Mouse (Mus musculus) cortical plate, adult 2 months (tissue): ENCODE measurements around the gene Apopt1. TPM values are rescaled to one million over a fixed set of nuclear protein-coding genes. Genes with fewer than 3 reads are reported as not detected.

Experiments used
- H3K27ac ChIP-seq: fragments of 200-500 bp; 2 replicates; pipeline ENCODE4 v1.5.1; 2012; ENCODE audit warnings: low read length, control low read depth, inconsistent platforms; ENCODE audit not compliant: insufficient read depth
- H3K4me1 ChIP-seq: fragments of 200-500 bp; 2 replicates; pipeline ENCODE4 v1.6.1; 2011; ENCODE audit warnings: low read length; ENCODE audit not compliant: control insufficient read depth, insufficient read depth
- H3K4me3 ChIP-seq: fragments of 200-500 bp; 2 replicates; pipeline ENCODE4 v1.5.1; 2011; ENCODE audit warnings: mild to moderate bottlenecking, low read length, control low read depth; ENCODE audit not compliant: insufficient read depth
- CTCF ChIP-seq: fragments of 200-500 bp; IDR thresholded peaks from 2 replicates; pipeline ENCODE4 v1.5.1; 2011; ENCODE audit warnings: mild to moderate bottlenecking, control low read depth, low read length; ENCODE audit not compliant: insufficient read depth; ENCODE audit errors: extremely low read depth
- POLR2A ChIP-seq: fragments of 200-500 bp; IDR thresholded peaks from 2 replicates; pipeline ENCODE4 v1.6.1; 2011; ENCODE audit warnings: mild to moderate bottlenecking, low read length, control low read depth; ENCODE audit not compliant: insufficient read depth; ENCODE audit errors: extremely low read depth
- polyA plus RNA-seq: library from polyadenylated mRNA; depleted of rRNA; stranded (reverse); fragments of >200 nt; gene quantifications from 2 replicates; pipeline ENCODE4 v1.2.3, GENCODE M21; 2012

Apopt1 gene
- polyA plus RNA-seq, 1 experiment, result 48.4 TPM

GRCm38 (mm10) chr12:111678997-111679396 is 34.1 kb upstream of the Apopt1 start:
- Histone ChIP-seq H3K4me1 (peaks cover 10% of the 10 kb centered on the region), H3K4me3 (peak overlapping the region; percentile 71)
- TF ChIP-seq POLR2A (no peak), CTCF (no peak)

DNA sequence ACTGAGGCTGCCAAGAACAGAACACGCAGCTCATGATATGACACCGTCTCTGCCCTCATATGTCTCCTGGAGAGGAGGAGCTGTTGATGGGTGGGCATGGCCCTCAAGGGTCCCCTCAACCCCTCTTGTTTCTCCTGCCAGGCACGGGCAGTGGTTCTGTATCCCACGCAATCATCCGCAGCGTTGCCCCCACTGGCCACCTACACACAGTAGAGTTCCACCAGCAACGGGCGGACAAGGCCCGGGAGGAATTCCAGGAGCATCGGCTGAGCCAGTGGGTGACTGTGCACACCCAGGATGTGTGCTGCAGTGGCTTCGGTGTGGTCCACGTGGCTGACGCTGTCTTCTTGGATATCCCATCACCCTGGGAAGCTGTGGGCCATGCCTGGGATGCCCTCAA is 32.4 kb upstream of the Apopt1 start:
- Histone ChIP-seq H3K4me3 (no peak overlapping the region), H3K27ac (peak overlapping the region; percentile 85), H3K4me1 (peaks cover 10% of the 10 kb centered on the region)
- TF ChIP-seq CTCF, result no peak
- TF ChIP-seq POLR2A, result no peak

More at GRCm38 (mm10) chr12:111678997-111679396, 34.1 kb upstream of the Apopt1 start:
- H3K27ac ChIP-seq, result no peak overlapping the region

GRCm38 (mm10) chr12:111681305-111681704 is 31.8 kb upstream of the Apopt1 start:
- Histone ChIP-seq H3K4me1 (peaks cover 10% of the 10 kb centered on the region), H3K4me3 (no peak overlapping the region), H3K27ac (peak overlapping the region; percentile 85)
- TF ChIP-seq POLR2A, result no peak
- TF ChIP-seq CTCF, result no peak

- Histone ChIP-seq H3K4me3 (no peak overlapping the region), H3K4me1 (peaks cover 15% of the 10 kb centered on the region), H3K27ac (peak overlapping the region; percentile 85)
- TF ChIP-seq POLR2A, result no peak
- TF ChIP-seq CTCF, result no peak
These were observed 31.1 kb upstream of the Apopt1 start for GRCm38 (mm10) chr12:111682003-111682402.

DNA sequence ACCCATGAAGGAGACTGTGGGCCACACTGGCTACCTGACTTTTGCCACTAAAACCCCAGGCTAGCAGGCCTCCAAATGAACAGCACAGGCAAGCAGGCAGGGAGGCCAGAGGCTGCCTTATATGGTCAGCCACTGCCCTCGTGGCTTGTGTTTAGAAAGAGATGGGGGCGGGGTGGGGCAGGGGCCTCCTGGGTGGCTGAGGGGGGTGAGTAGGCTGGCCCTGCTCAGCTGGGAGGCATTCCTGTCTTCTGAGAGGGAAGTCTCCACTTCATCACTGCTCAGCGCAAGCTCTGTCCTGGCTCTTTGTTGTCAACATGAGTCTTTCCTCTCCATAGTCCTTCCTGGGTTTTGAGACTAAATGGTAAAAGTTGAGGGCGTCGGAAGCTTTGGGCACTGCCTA is 30.3 kb upstream of the Apopt1 start:
- Histone ChIP-seq H3K4me1 (peaks cover 16% of the 10 kb centered on the region), H3K4me3 (no peak overlapping the region), H3K27ac (no peak overlapping the region)
- TF ChIP-seq POLR2A (no peak), CTCF (no peak)

GRCm38 (mm10) chr12:111686390-111686789 is 26.7 kb upstream of the Apopt1 start:
- Histone ChIP-seq H3K27ac (peak overlapping the region; percentile 74), H3K4me1 (peaks cover 17% of the 10 kb centered on the region), H3K4me3 (no peak overlapping the region)
- TF ChIP-seq CTCF (no peak), POLR2A (no peak)

DNA sequence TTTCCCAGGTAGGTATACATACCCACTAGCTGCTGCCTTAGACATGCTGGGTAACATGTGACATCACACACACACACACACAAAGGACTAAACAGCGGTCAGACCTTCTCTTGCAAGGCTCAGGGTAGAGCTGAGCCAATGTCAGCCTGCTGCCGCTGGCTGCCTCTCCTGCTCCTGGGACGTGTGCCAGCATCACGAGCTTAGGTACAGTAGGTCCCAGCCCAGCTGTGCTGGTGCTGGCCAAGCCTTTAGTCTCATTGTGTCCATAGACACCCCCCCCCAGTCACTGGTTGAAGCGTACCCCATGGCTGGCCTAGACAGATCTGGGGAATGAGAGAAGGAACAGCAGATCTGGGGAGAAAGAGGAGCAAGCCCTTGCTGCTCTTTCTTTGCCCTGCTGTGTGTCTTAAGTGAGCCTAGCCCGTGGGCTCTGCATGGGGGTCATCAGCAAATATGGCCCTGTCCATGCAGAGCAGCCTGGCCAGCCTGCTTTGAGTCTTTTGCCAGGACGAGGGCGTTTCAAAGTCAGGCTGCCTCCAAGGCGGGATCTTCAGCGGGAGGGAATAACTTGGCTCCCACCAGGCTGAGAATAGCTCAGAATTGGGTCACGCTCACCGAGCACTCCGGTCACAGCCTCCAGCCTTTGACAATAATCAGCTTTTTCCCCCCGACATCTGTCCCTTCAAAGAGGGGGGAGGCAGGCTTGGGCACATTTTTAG is 25.6 kb upstream of the Apopt1 start:
- Histone ChIP-seq H3K4me3 (no peak overlapping the region), H3K4me1 (peaks cover 19% of the 10 kb centered on the region), H3K27ac (peak overlapping the region; percentile 74)
- TF ChIP-seq CTCF (no peak), POLR2A (no peak)

- Histone ChIP-seq H3K4me3 (no peak overlapping the region), H3K4me1 (peaks cover 19% of the 10 kb centered on the region), H3K27ac (peak overlapping the region; percentile 74)
- TF ChIP-seq CTCF (no peak), POLR2A (no peak)
These were observed 25.0 kb upstream of the Apopt1 start for GRCm38 (mm10) chr12:111688069-111688428.

GRCm38 (mm10) chr12:111689426-111689825 is 23.6 kb upstream of the Apopt1 start:
- TF ChIP-seq POLR2A (no peak), CTCF (no peak)
- Histone ChIP-seq H3K4me1 (peaks cover 23% of the 10 kb centered on the region), H3K4me3 (no peak overlapping the region), H3K27ac (no peak overlapping the region)

GRCm38 (mm10) chr12:111691346-111691872 is 21.7 kb upstream of the Apopt1 start:
- TF ChIP-seq POLR2A (no peak), CTCF (no peak)
- peaks cover 30% of the 10 kb centered on the region for H3K4me1 ChIP-seq
- no peak overlapping the region for H3K4me3 ChIP-seq
- 0 out of 2 replicates have a peak overlapping the region, but pooled peaks have one; percentile 52 for H3K27ac ChIP-seq

GRCm38 (mm10) chr12:111692899-111693298 is 20.2 kb upstream of the Apopt1 start:
- no peak overlapping the region for H3K4me3 ChIP-seq
- peak overlapping the region; percentile 89; the same call in 1 of the 2 replicates for H3K27ac ChIP-seq
- no peak for TF ChIP-seq CTCF
- TF ChIP-seq POLR2A, result no peak
- H3K4me1 ChIP-seq, result peaks cover 20% of the 10 kb centered on the region
